Mouse (Mus musculus): ENCODE measurements around the gene Nup88.
"Not testable (repeated sequence)": the region's sequence is repeated elsewhere in the genome, so short reads cannot be mapped to it uniquely, and the experiment has no call there.

Gene Nup88

DNA sequence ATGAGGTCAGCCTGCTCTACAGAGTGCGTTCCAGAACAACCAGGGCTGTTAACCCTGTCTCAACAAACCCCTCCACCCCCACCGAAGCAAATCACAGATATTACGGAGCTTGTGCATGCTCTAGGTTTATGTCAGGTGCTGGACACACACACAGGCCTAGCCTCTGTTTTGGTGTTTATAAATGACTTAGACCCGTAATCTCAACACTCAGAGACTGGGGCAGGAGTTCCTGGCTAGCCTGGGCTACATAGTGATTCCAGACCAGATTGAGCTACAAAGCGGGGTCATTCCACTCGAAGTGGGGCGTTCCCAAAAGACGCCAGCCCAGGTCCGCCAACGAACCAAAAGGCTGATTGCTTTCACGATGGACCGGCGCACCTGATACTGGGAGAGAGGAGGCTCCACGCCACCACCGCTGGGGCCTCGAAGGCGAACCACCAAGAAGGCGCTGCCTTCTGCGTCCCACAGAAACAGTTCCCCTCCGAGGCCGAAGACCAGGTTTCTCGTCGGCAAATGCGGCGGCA is 440 bp downstream of the Nup88 start:
- peak; percentile 59 for DNase-seq (ENCODE audit: low spot score)

DNA sequence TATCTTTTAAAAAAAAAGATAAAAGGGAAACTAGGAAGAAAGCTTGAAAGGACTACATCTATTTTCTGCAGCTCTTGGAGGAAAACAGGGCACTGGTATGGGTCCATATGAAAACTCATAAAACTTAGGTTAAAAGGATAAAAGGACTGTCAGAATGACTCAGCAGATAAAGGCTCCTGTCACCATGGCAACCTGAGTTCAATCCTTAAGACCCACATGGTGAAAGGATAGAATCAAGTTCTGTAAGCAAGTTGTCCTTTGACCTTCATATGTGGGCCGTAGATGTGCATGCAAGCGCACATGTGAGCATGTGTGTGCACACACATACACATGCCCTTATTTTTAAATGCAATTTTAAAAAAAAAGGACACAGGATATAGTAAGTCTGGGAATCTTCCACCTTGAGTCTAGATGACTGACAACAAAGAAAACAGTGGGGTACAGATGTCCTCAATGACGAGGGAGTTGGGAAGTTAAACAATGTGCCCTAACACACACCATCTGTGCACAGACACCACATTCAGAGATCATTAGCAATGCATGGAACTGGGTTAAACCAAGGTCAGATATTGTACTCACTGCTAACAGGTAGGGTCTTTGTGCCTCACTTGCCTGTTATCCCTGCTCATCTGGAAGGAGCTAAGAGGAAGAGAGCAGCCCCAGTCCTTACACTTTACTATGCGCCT is 5.4 kb downstream of the Nup88 start:
- no peak for DNase-seq (ENCODE audit: low spot score)

DNA sequence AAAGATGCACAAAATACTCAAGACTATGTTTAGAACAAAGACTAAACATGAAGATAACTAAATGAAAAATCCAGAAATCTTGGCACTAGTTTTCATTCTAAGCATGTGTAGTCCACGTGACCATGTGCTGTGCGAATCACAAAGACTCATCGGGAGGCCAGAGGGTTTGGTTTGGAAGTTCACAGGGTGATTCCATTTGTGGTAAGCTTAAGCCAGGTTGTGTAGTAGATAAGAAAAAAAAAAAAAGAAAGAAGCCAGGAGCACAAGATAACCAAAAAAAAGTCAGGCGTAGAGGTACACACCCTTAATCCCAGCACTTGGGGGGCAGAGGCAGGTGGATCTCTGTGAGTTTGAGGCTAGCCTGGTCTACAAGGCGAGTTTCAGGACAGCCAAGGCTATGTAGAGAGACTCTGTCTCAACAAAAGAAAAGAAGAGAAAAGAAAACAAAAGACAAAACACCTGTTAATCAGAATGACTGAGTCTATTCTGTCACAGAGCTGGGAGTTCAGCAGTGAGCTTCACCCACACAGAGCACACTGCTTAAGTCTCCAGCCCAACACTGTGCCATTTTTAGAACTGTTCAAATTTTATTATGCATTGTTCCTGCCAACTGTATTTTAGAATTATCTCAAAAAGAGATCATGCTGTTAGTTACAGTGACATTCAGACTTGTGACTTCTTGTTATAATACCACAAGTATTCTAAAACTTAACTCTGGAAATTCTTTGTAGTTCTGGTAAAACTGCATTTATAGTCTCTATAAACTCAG is 8.8 kb downstream of the Nup88 start:
- no peak for DNase-seq (ENCODE audit: low spot score)

DNA sequence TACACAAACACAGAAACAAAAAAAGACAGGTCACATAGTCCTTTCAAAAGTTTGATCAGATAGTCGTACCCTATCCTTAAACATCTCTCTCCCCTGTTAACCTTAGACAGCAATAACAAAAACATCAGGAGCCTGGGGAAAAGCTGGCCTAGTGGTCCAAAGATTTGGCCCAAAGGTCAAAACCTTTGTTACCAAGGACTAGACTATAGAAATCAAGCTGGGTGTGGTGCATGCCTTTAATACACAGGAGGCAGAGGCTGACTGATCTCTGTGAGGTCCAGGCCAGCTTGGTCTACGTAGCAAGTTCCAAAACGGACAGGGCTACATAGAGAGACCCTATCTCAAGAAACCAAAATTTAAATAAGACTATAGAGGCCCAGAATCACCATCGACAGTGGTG is 15.1 kb downstream of the Nup88 start:
- DNase-seq (ENCODE audit: low spot score): no peak

DNA sequence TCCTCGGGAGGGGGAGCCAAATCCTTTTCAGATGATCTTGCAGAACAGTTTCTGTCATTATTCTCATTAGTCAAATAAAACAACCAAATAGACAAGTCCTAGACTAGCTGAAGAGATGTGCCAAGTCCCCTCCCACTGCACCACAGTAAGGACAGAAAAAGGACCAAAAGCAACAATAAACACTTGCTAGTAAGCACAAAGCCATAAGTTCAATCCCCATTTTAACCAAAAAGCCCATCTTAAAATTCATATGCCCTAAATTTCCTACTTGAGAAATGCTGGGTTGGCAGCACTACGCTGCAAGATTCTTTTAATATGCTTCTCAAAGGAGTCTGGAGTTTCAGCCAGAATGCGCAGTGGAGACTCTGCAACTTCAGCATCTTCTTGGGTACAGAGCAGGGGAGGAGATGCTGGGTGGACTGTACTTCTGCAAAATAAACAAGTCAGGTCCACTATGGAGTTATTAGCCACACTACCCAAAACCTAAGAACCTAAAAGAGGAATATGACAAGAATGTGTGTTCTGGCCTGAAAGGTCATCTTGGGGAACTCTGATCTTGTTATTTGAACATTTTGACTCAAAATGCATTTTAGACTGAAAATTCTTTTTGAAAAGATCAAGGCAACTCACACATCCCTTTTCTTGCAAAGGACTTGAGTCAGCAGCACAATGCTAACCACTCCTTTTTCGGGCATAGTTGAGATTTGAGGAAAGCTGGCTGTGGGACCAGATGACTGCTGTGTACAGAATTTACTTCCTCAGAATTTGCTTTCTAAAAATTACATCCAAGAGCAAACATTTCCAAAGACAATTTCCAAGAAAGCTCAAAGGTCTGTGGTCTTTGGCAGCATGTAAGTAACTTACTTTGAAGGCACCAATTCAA is 24.6 kb downstream of the Nup88 start:
- DNase-seq (ENCODE audit: low spot score): no peak

DNA sequence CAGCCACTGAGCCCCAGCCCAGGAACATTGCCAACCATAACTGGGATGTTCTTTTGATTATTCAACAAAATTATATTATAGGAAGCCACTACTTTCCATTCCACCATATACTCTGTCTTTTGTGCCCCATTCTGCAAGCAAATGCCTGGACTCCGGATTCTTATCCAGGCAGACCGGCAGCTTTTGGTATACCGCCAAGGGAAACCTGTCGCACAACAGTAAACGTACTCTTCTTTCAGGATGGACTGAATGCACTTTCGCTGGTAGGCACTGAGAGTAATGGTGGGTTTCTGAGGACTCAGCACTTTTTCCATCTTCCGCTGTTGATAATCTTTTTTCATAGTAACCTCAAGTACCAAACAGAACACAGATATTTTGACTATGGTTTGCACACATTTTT is 26.1 kb downstream of the Nup88 start:
- DNase-seq (ENCODE audit: low spot score): no peak

DNA sequence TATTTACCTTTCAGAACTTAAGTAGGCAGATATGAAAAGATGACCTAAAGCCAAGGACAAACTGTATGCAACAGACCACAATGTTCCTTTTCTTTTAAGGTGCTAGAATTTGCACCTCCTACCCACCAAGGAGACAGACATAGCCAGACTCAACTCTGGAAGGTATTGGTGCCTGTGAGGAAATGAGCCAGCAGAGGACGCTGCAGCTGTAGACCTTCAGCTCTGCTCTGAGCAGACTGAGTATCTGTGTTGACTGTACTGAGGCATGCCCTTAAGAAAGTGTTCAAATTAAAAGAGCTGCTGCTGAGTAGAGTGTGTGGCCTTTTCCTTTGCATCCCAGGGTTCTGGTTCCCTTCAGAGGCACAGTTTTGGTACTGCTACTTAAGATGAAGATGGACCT is 27.2 kb downstream of the Nup88 start:
- DNase-seq (ENCODE audit: low spot score): no peak

DNA sequence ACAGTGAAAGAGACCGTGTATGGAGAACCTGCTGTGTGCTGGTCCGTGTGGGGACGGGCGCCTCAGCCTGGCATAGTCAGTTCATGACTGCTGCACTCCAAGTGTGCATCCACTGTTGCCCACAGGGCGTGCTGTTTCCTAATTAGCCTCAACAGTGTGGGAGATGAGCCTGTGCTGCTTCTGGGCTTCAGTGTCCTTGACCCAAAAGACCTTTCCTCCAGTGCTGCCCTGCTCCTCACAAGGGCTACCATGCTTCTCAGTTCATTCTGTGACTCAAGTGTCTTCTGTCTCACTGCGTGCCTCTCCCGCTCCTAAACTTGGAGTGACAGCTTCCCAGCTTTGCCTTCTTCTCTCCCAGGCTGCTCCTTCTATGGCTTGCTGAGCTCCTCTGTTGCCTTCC is 34.5 kb downstream of the Nup88 start:
- DNase-seq (ENCODE audit: low spot score): no peak

DNA sequence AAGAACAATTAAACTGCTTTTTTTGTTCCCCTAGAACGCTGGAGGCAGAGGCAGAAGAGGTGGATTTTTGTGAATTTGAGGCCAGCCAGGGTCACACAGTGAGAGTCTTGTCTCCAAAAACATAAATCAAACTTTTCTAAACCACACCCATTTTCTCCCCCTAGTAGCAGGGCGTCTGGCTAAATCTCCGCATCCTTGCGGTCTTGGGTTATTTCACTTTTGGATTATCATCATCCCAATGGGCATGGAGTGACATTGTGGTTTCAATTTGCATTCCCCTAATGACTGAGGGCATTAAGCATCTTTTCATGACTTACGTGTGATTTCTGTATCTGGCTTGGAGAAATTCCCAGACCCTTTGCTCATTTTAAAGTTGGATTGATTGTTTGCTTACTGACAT is 38.3 kb downstream of the Nup88 start:
- no peak for DNase-seq (ENCODE audit: low spot score)

DNA sequence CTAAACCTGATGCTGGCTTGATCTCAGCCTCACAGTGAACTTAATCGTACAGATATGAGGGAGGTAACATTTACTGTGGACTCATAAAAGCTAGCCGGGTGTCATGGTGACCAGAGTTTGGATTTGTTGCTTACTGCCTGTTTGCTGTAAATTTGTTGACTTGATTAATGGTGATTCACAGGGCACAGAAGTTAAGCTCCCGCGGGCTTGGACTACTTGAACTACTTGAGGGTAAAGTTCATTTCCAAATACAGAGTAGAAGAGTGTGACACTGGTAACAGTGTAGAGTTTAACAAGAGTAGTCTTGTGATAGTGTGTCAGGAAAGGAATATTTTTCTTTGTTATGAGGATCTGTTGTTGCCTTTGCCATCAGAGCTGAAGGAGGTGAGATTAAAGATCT is 50.2 kb downstream of the Nup88 start:
- DNase-seq (ENCODE audit: low spot score): no peak

DNA sequence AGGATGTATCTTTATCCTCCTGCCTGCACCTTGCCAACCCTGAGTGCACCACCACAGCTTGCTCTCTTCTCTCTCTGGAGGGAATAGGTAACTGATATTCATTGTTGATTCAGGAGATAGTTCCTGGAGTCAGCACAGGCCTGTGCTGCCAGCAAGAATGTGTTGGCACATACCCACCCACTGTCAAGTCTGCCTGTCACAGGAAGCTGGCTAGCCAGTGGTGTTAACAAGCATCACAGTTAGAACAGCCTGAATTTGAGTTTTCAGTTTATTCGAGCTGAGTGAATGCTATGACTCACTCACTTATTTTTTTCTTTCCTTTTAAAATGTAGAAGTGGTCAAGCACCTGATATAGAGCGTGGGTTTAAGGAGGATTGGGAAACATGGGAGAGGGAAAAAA is 51.9 kb downstream of the Nup88 start:
- DNase-seq (ENCODE audit: low spot score): no peak

DNA sequence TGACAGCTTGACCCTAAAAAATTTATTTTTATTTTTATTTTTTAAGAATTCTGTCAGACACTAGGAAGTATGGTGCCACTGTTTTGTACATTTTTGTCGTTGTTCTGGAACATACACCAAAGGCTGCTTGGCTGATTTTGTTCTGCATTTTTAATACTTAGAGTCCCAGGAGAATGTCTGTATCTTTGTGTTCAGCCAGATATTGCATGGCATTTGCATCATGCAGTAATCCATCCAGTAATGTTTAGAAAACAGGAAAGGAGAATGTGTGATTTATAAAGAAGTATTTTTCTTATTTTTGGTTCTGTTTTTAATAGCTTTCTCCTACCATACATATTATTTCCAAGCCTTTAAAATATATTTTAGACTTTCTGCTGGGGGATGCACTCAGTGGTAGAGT is 57.9 kb downstream of the Nup88 start:
- no peak for DNase-seq (ENCODE audit: low spot score)

DNA sequence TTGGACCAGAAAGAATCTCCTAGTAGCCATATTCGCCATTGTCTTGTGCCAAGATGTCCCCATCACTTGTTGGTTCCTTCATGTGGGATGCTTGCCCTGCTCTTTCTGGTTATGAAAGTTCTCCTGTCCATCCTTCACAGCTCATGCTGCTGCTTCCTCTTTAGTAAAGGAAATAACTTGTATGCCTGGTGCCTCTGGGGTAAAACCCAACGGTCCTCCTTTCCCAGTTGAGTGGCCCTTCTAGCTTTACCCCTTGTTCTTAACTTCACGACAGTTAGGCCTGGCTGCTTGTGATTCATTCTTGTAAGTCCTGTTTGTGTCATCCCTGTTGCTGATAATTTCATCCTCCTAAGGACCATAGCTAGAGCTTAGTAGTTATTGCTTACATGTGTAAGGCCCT is 58.5 kb downstream of the Nup88 start:
- no peak for DNase-seq (ENCODE audit: low spot score)

DNA sequence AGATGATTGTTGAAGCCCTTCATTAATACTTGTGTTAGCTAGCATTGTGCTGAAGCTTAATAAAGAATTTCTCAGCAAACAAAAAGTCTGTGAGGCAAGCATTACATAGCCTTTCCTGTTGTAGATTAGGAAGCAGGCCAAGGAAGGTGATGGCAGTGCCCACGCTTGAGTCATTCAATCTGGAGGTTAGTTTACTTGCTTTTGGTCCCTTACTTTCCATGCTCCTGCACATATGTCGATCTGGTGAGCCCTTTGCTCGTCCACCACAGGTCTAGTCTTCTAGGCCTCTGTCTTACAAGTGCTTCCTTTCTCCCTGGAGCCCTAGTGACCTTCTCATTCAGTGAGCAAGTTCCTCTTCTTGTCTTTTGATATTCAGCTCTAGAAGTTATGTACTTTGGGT is 63.1 kb downstream of the Nup88 start:
- DNase-seq (ENCODE audit: low spot score): no peak

DNA sequence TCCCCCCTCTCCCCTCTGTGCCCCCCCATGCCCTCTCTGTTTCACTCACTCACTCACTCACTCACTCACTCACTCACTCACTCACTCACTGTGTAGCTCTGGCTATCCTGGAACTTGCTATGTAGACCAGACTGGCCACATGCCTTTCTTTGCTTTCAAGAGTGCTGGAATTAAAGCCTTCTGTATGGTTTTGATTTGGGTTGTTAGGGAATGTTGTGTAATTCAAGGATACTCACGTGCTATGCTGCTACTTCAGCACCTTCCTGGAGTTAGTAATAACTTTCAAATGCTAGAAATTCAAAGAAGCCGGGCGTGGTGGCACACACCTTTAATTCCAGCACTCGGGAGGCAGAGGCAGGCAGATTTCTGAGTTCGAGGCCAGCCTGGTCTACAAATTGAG is 71.6 kb downstream of the Nup88 start:
- DNase-seq (ENCODE audit: low spot score): not testable (repeated sequence)

DNA sequence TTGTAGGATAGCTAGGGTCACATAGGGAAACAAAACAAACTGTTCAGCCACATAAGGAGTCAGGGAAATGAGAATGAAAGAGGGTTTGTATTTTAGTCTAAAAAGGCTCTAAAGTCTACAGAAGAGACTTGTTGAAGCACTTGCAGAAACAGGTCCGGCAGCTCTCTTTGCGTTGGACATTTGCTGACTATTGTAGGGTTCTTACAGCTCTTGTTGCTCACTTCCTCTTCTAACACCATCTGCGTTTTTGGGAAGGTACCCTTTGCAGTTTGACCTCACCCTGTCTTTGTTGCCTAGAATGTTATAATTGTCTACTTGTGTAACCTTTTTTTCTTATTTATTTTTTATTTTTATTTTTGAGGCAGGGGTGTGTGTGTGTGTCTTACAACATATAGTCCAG is 72.1 kb downstream of the Nup88 start:
- no peak for DNase-seq (ENCODE audit: low spot score)
